Mouse (Mus musculus): ENCODE results near the gene Cnot2.
"Not testable (repeated sequence)": the region's sequence is repeated elsewhere in the genome, so short reads cannot be mapped to it uniquely, and the experiment has no call there.

Cnot2 gene

DNA sequence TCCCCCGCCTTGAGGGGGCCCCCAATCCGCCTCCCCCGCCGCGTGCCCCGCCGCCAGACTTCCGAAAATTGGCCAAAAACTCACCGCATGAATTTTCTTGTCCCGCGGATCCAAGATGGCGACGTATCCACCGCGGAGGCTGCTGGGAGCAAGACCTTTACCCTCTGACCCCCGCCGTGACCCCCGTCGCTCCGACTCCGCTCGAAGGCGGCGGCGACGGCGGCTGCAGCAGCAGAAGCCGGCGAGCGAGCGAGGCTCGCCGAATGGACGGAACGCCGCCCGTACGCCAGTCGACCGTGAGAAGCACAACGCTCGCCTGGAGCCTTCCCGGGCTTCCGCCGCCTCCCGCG is at the start of gene Cnot2:
Gene Cnot2, minus strand, starts transcription at position 143 of the 350 bp plus-strand sequence.
- peak; percentile 91 for DNase-seq

DNA sequence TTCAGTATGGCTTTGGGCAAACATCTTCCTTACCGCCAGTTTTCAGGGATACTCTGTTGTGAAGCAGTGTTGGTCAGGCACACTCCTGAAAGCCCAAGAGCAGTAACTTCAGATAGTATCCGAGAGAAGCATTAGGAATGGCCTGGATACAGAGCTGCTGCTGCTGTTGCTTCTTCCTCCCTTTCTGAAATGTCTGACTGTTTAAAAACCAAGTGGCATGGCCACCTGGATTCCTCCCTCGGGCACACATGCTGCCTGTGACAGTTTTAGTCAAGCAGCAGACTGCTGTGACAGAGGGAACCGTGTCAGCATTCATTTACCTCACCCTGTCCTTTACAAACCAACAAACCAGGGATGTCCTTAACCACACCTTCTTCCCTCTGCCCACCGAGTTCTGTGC is 47.6 kb upstream of the Cnot2 start:
- DNase-seq = peak; percentile 34

DNA sequence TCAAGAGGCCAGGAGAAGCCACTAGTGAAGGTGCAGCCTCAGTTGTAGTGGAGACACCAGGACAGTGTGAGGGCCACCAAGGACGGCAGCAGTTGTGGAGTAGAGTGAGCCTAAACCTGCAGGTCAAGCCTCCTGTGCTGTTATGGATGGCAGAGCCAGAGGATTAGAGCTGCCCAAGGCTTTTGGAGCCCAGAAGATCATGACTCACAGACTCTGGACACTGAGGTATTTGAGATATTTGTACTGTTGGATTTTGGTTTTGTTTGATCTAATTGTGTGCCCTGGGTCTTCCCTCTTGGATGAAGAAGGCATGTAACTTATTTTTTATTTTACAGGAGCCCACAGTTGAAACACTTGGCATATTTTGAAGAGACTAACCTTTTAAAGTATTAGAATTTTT is 44.7 kb upstream of the Cnot2 start:
- DNase-seq = no peak

DNA sequence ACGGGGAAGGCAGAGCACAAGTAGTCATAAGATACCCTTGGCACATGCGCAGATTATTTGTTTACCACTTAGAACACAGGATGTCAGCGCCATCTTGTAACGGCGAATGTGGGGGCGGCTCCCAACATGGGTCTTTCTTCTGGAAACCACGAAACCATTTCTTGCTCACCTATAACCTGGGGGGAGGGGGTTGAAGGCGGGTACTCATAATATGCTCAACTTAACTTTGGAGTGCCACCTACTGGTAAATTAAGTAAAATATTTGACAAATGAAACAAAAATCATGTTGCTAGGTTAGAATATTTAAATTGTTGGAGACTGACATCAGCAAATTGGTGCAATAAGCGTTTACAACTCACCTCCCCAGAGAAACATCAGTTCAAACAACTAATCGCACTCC is 31.9 kb upstream of the Cnot2 start:
- not testable (repeated sequence) for DNase-seq

DNA sequence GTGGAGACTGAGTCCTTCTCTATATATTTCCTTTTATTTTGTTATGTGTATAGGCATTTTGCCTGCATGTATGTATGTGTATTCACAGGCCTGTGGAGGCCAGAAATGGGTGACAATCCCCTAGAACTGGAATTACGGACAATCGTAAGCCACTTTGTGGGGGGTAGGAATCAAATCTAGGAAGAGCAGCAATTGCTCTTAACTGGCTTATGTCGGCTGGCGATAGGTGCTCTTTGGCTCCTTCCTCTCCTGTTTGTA is 23.5 kb upstream of the Cnot2 start:
- no peak for DNase-seq

DNA sequence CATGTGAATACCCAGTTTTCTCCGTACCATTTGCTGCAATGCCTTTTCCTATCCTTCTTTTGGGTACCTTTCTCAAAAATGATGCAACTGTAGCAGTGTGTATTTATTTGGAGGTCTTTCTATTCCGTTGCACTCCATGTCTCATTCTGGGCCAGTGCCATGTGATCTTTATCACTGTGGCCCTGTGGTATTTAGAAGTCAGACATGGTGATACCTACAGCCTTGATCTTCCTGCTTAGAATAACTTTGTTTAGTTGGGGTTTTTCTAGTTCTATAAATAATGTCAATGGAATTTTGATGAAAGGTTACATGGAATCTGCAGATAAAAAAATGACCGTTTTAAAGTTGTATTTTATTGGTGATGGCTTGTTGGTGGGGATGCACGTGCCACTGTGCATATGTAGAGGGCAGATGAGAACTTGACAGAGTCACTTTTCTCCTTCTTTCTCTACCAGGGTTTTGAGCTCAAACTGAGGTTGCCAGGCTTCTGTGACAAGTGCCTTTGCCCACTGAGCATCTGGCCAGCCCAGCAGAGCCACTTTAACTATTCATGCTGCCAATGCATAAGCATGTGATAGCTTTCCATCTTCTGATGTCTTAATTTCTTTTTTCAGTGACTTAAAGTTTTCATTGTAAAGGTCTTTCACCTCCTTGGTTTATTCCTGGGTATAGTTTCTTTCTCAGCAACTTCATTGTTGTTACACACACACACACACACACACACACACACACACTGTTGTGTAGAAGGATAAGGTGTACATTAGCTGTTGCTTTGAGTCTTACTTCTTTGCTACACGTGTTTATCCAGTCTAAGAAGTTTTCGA is 23.0 kb upstream of the Cnot2 start:
- no peak for DNase-seq

DNA sequence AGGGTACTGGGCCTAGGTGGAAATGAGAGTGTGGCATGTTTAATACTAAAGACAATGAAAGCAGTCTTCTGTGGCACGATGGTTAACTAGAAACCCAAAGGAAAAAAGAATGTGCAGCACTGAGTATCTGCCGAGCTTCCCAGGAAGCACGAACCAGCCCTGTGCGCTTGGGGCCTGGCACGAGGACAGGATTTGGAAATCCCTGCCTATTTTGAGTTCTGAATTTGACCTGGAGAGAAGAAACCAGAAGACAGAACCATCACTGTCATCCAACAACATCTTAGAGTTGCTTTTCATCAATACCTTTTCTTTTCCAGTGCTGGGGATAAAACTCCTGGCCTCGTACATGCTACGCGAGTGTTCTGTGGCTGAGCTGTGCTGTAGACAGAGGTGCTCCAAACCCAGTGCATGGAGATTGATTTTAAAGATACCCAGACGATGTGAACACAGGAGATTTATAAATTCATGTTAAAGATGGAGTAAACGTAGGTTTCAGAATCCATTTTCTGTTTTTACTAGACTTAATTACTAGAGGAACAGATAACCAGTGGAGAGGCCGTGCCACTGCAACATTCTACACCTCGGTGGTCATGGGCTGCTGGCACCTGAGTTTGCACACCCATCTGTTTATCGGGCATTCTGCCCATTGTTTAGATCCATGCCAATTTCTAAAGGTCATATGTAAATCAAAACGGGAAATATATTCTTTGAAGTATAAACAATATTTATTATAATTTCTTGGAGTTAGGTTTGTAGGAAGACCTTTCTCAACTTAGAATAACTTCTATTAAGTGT is 17.9 kb upstream of the Cnot2 start:
- no peak for DNase-seq

DNA sequence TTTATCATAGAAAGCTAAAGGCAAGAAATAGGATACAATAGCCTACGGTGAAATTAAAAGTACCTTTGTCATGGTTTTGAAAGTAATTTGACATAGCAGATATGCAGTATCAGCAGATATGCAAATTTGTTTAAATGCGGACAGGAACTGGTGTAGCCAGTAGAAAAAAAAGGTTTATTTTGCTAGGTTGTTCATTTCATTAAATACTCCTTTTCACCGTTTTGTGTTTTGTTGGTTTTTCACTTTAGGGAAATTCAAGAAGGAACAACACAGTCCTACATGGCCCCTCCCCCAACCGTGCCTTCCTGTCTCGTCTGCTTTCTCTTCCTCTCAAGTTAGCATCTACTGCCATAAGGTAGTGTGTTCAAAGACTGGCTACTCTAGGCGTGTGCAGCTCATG is 1.4 kb upstream of the Cnot2 start:
- DNase-seq = peak; percentile 64

DNA sequence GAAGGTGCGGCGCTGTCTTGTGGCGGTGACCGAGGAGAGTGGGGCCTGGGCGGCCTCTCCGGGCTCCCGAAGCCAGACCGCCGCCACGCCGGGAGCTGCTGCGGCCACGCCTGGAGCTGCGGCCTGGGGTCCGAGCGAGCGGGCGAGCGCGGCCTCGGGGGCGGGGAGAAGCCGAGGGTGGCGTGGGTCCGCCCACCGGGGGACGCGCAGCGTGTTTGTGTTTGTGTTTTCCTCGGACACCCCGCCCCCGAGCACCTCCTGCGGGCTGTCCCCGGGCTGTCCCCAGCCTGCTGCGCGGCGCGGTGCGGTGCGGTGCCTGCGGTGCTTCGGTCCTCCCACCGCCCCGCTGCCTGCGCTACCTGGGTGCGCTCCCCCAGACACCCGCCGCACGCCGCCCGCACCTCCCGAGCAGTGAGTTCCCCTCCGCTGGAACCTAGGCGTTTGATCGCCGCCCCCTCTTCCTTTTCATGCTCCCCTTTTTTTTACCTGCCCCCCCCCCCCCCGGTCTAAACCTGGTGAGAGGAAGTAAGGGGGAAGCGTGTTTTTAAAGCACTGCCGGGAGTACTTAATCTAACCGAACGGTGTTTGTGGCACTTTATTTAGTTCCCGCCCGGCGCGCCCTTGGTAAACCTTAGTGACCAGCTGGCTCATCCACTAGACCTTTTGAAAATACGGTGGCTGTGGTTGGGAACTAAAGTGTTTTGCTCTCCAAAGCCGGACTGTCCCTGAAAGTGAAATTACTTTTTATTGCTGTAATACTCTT is 589 bp upstream of the Cnot2 start:
- DNase-seq = peak; percentile 63

DNA sequence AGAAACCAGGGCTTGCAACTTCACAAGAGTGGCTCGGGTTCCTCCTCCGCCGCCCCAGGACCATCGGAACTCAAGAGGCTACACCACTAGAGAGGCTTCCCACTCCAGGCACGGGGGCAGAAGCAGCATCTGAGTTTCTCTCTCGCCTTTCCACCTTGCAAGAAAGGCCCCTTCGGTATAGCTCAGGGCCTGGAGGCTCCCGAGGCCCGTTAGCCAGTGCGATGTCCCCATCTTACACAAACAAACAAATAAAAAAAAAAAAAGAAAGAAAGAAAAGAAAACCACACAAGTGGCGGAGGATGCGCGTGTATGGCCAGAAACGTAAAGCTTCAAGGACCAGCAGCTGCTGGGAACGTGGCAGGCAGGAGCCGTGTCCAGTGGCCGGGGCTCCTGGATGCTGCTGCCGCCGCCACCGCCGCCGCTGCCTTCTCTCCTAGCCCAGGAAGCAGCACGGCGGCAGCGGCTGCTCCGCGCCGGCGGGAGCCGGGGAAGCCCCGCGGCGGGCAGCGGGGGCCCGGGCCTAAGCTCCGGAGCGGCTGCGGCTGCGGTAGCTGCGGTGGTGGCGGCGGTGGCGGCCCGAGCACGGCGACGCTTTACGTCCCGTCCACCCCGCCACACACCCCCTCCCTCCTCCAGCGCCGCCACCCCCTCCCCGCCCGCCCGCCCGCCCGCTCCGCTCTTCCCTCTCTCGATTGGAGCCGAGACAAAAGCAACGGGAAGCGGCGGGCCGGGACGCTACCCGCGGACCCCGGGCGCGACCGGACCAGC is 536 bp downstream of the Cnot2 start:
- DNase-seq = peak; percentile 24

DNA sequence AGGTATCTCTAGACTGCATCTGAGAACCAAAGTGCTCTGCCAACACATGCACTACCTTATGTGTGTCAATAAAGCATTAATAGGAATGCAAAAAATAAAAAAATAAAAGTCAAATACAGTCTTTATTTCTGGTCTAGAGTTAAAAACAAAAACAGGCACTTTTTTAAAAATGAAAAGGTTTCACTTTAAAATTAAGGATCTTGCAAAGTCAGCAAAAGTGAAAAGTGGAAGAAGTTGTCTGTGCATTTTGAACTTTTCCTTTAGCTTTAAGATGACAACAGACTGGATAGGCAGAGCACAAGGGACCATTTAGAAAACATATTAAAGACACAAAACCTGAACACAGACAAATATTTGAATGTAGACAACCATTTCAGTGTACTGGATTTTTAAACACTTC is 1.8 kb downstream of the Cnot2 start:
- no peak for DNase-seq

DNA sequence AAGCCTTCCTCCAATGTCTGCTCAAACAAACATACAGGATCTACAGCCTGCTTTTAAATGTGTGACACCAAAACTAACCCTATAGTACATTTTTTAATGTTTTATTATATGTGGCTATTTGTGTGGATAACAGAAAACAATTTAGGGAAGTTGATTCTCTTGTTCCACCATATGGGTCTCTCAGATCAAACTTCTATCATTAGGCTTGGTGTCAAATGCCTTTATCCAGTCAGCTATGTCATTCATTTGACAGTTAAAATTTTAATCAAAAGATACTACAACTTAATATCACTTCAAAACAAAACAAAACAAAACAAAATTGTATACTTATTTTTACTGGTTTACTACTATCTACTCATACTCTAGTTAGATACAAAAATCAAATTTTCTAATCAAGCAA is 2.9 kb downstream of the Cnot2 start:
- no peak for DNase-seq

DNA sequence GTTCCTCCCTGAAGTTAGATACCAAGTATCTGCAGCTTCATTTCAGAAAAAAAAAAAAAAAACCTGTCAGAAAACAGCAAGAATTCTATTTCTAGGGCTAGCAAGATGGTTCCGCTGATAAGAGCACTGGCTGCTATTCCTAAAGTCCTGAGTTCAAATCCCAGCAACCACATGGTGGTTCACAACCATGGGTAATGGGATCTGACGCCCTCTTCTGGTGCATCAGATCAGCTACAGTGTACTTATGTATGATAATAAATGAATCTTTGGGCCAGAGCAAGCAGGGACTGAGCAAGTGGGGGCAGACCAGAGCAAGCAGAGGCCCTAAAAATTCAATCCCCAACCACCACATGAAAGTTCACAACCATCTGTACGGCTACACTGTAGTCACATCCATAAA is 4.1 kb downstream of the Cnot2 start:
- no peak for DNase-seq

DNA sequence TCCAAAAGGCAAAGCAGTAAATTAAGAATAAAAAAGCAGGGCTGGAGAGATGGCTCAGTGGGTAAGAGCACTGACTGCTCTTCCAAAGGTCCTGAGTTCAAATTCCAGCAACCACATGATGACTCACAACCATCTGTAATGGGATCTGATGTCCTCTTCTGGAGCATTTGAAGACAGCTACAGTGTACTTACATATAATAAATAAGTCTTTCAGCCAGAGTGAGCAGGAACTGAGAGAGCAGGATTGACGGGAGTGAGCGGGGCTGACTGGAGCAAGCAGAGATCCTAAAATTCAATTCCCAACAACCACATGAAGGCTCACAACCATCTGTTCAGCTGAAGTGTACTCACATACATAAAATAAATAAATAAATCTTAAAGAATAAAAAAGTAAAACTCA is 5.2 kb downstream of the Cnot2 start:
- not testable (repeated sequence) for DNase-seq

DNA sequence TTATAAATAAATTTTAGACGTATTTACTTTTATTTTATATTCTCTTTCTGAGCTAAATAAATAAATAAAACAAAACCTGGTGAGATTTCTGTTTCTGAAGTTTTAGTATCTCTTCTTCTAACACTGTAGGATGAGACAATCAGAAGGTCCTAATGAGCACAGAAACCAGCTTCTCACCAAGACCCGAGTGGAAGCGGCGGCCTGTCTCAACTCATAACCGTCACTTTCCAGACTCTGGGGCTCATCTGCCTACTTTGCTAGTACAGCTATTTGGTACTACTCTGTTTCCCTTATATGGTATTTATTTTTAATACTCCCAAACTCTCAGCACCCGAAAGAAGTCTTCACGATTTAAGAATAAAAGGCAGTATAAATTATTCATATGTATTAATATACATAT is 10.8 kb downstream of the Cnot2 start:
- DNase-seq = no peak

DNA sequence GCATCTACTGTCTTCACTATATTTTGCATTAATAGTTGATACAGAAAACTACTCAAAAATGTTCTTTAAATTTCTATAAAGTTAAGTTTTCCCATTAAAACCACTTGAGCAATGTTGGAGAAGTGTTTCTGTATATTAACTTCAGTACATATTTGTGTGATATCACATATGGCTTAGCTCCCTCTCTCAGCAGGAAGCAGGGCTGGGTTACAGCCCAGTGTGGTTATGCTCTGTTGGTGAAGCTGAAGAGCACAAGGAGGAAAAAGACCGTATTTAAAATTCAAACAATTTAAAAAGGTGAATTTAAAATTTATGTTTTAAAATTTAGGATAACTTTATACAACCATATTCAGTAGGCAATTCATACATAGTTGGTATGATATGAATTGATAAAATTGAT is 12.8 kb downstream of the Cnot2 start:
- no peak for DNase-seq

DNA sequence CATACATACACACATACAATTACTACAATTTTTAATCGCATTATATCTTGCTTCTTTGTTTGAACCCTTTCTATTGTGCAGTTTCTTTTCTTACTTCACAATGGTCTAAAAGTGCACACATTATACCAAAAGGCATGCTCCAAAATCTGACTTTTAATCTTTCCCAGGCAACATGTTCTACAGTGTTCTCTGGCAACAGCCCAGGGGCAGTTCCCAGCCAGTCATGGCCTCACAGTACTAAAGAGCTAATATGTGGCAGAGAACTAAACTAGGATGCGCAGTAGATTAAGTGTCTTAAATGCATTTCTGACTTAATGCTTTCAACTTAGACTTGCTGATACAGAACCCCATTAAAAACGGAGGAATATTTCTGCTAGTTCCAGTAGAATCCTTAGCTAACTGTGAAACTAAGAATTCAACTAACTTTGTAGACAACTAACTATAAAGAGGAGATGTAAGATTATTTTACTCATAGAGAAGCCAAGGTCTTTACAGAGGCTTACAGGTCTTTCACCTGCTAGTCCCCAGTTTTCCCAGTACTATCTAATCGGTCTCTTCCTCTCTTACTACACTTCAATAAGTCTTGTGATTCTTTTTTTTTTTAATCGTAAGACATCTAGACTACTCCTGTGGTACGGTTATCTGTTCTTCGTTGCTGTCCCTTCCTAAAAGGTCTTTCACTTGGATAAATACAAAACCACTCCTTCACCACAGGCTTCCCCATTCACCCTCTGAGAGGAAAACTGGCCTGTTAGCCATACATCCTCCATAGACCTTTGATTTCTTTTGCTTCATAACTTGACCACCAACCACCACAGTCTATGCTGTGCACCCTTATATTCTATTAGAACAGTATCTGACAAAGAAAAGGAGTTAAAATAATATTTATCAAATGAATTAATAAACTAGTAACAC is 13.6 kb downstream of the Cnot2 start:
- DNase-seq = no peak

DNA sequence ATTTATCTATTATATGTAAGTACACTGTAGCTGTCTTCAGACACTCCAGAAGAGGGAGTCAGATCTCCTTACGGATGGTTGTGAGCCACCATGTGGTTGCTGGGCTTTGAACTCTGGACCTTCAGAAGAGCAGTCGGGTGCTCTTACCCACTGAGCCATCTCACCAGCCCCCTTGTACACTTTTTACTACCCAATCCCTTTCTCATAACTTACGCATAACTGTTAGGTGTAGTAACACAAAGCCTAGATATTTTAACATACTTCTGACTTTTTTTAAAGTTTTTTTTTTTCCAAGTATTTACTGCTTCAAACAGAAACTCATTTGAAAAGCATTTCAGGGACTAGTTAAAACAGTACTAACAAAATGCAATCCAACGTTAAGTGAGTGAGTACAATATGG is 14.8 kb downstream of the Cnot2 start:
- DNase-seq = not testable (repeated sequence)

DNA sequence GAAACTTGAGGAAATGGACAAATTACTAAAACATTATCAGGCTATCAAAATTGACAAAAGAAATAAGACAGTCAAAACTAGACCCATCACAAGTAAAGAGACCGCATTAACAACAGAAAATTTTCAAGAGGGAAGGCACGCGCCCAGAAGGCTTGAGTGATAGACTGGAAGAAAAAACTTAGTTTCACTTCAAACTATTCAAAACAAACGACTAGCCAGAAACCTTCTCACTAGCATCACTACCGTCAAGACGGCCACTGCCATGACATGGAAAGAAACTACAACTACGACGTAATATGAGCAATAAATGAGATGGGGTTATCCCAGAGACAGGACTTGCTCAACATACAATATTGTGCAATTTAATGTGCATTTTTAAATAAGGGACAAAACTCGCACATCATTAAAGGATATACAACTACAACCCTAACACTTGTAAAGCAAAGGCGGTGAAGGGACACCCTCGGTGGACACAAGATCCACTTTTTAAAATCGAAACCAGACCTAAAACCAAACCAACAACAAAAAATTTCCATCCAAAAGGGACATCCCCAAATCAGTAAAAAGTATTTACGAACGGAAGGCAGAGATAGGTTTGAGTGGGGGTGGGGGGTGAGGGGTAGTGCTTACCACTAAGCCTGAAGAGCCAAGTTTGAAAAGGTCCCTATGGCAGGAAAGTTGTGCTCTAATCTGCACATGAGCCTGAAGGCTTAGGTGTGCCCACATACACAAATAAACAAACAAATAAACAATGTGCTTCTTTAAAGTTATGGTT is 16.3 kb downstream of the Cnot2 start:
- no peak for DNase-seq

DNA sequence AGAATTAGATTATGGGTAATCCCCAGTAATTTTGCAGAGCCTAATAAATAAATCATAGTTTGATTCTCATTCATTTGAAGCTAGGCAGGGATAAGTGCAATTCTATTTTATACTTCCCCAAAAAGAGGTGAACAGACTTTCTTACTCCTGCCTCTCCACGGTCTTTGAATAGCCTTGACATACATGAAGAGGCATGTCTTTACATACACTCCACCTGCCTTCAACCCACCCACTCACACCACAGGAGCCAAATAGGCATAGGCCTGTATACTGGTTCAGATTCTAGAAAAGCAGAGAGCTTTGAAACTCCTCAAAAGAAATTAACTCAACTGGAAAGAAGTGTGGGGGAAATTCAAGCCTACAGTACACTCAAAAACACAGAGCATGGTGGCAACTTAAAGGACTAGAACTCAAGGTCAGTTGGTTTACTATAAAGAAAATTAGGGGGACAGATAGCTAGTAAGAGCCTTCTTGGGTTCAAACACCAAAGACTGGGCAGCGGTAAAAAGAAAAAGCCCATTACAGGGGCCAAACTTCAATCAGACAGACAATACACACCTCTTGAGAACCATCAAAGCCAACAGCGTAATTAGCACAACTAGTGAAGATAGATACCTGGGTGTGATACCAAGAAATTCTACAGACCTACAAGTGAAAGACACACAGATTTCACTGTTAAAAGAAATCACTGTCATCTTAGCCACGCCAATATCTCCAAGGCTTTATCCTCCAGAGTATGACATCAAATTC is 18.4 kb downstream of the Cnot2 start:
- DNase-seq = no peak

DNA sequence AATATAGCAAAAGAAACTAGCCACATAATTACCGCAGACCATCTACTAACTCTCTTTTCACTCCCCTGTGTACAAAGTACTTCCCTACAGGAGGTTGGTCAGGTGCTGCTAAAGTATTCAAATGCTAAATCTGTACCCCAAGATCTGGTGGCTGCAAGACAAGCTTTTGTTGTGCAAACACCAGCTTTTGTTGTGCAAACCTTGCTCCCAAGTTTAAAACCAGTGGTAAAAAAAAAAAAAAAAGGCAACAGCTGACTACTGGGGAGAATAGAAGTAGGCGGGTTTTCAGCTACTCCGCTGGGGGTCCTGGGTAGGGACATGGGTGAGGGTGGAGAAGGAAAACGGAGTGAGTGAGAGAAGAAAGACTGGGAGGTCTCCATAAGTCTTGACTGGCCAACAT is 19.1 kb downstream of the Cnot2 start:
- DNase-seq = no peak

Data from layer of hippocampus, adult 9-11 months (tissue).